Mouse (Mus musculus) spleen, adult 2 months (tissue): ENCODE results near the gene Hsd17b1.

Experiments
- CTCF ChIP-seq: fragments of 200-500 bp; IDR thresholded peaks from 2 replicates; pipeline ENCODE4 v1.5.1; 2011; ENCODE audit warnings: mild to moderate bottlenecking, inconsistent platforms; ENCODE audit not compliant: insufficient read depth, insufficient read length, insufficient replicate concordance; ENCODE audit errors: extremely low read depth
- POLR2A ChIP-seq: fragments of 200-500 bp; IDR thresholded peaks from 2 replicates; pipeline ENCODE4 v1.6.1; 2011; ENCODE audit warnings: low read depth, low read length, inconsistent platforms

- TF ChIP-seq POLR2A, result no peak
- no peak for TF ChIP-seq CTCF
Observed at GRCm38 (mm10) chr11:101062971-101063675, 15.1 kb upstream of the Hsd17b1 start.
